Mouse (Mus musculus) right cerebral cortex, postnatal 14 days (tissue): Measurements from ENCODE around the gene Utrn.

Source experiments
- DNase-seq: peaks from one replicate; pipeline ENCODE4 v3.0.0; 2022

Gene Utrn

DNA sequence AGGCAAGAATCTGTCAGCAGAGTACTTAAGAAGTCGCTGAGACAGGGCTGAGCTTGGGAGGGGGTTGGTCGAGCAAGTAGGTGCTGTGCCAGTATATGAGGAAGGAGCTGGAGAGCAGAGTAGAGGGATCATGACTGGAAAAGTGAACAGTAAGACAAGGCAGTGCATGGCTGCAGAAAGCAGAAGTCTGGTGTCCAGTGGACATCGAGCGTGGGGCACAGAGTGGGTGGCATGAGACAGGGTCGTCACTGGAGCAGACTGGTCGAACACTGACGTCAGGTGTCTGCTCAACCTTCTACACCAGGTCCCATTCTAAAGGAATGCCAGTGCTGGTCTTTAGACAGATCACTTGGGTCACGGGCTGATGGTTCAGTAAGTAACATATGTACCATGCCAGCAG lies 371.6 kb downstream of the Utrn start:
- DNase-seq, result no peak

GRCm38 (mm10) chr10:12489551-12490177 lies 379.5 kb downstream of the Utrn start:
- no peak for DNase-seq

DNA sequence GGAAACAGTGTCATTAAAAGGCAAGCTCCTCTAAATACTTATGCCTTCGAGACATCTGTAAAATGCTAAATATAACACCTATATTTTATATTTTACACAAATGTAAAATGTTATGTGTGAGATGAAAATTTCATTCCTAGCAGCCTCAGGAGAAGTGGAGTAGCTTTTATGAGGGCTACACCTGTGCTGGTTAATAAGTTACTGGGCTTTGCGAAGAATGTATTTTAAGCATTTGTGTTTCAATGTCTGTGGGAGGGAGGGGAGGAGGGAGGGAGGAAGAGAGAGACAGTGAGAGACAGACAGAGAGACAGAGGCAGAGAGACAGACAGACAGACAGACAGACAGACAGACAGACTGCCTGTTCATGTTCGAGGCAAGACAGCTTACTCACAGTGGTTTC lies 380.6 kb downstream of the Utrn start:
- no peak for DNase-seq

DNA sequence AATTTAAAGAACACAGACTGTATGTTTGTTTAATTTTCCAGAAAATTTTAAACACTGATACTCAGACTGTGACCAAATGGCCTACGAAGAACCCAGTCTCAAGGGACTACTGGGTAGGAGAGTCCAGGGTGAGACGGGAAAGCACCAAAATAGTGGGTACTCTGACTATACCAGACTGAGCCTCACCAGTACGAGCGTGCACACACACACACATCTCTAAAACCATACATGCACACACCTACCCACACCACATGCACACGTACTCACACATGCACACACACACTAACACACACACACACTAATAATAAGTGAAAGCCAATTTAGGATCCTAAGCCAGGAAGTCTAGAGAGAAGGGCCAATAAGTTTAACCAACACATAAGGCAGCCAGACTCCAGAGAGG lies 381.0 kb downstream of the Utrn start:
- DNase-seq, result no peak

- no peak for DNase-seq
Measured at GRCm38 (mm10) chr10:12483494-12483893, 385.7 kb downstream of the Utrn start.

DNA sequence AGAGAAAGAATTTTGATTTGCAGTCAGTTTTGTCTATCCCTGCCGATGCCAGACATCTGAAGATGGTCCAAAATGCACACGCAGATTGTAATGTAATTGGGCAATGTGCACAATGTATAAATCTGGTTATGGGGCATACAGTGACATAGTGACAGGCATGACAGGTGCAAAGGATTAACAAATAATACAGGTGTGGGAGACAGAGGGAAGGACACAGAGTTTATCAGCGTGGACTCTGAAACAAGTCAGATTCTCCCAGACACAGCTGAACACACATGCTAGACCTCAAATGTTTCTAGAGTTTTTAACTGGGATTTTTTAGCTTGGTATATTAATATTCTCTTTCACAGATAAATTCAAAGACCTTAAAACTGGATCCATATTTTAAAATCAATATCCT lies 386.2 kb downstream of the Utrn start:
- no peak for DNase-seq

GRCm38 (mm10) chr10:12474850-12475621 lies 394.1 kb downstream of the Utrn start:
- DNase-seq, result no peak

DNA sequence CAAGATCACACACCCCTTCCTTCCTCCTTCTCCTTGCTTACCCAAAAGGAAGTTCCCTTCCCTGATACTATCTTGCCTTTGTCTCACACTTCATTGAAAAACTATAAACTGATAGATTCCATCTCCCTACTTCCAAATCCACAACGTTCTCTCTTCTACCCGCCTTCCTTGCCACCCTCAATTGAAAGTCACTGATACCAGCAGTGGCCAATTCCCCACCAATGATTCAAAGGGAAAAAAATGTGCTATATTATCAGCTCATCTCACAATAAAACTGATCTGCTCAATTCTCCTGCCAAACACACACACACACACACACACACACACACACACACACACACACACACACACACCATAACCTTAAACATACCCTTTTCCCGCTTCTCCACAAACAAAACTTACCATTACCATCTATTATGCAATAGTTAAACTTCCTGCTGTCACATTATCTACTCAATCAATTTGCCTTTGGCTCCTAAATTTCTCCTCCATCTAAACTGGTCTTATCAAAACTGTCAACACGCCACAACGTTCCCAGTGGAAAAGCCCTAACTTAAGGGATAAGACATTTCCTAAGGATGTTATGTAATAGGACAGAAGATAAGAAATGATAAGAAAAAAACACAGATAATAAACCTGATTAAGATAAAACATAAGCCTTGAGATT lies 399.6 kb downstream of the Utrn start:
- DNase-seq, result no peak

- DNase-seq, result no peak
Measured at GRCm38 (mm10) chr10:12467544-12467943, 401.6 kb downstream of the Utrn start.

GRCm38 (mm10) chr10:12460945-12461344 lies 408.2 kb downstream of the Utrn start:
- no peak for DNase-seq

GRCm38 (mm10) chr10:12456867-12457266 lies 412.3 kb downstream of the Utrn start:
- DNase-seq, result no peak

- no peak for DNase-seq
Measured at GRCm38 (mm10) chr10:12452641-12453040, 416.5 kb downstream of the Utrn start.

DNA sequence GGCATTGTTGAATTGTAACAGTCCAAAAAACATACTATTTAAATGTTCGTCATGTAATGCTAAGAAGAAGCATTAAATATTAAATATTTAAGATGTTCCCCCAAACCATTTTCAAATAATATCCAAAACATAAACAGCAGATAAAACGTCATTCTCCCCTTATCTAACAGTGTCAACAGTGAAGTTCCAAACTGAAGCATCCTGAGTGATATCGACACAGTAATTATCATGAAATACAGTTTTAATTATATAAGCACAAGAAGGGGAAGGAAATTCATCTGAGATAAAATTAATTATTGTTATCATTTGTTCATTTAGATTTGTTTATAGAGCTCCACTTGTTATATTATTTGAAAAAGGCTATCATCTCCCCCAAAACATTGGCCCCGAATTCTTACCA lies 425.0 kb downstream of the Utrn start:
- no peak for DNase-seq

GRCm38 (mm10) chr10:12433161-12433560 lies 436.0 kb downstream of the Utrn start:
- no peak for DNase-seq

DNA sequence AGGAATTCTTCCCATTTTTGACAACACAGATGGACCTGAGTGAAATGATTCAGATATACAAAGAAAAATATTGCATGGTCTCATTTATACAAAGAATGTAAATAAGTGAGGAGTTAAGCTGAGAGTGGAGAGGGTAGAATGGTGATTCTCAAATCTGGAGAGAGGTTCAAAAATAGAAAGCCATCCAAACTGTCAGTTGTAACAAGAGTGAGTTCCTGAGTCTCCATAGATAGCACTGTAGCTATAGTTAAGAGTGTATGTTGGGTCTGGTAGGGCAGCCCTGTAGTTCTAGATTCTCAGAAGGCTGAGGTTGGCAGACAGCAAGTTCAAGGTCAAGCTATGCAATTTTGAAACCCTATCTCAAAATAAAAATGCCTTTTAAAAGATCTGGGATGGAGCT lies 438.8 kb downstream of the Utrn start:
- no peak for DNase-seq

DNA sequence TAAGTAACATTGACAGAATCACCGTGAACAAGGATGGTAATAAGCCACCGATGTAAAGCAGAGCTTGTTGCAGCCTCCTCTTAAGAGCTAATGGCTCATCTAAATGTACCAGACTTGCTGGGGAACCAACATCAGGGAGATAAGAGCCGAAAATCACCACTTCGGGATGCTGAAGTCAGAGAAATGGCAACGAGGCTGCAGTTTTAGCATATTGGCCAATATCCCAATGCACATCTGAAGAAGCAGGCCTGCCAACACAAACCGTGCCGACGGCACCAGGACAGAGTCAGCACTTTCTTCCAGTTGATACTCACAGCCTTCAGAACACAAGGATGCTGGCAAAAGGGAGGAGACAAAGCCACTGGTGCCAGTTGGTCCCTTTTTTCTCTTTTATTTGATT lies 442.3 kb downstream of the Utrn start:
- no peak for DNase-seq

DNA sequence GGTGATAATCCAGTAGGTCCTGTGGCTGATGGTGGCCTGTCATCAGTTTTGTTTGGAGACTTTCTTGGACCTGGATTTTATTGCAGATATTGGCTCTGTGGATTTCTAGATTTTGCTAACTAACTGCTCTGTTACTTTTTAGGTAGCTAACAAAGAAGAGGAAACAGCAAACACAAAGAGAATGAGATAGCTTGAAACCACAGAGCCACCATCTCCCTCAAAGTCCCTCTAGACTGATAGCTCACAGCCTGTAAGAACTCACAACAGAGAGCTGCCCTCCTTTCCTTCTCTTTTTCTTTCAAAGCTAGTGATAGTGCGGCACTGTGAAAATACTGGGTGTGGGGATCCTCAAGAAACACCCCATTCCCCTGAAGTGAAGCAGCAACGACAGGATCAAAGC lies 444.2 kb downstream of the Utrn start:
- DNase-seq, result no peak

DNA sequence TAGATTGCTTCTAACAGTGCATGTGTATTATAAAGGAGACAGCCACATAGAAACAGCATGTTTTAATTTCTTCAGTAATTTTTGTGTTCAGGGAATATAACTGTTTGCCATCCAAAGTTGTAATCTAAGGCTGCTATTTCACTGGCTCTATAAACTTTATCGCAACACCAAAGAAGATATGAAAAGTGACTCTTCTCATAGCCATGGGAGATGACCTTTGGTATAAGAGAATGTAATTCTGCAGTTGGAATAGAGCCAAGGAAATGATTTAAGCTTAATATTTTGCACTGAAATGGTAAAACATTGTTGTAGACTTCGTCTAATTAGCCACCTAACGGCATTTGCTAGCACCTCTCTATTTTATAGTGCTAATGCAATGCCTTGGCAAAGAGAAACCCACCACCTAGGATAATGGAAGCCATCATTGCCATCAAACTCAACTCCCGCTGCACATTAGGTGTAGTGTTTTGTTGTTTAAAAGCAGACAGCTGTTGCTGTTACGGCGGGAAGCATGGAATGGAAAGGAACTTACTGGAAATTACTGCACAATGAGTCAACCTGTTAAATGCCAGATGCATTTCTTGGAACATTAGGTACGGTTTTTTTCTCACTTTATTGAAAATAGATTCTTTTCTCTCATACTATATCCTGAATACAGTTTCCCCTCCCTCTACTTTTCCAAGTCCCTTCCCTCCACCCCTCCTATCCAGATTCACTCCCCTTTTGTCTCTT lies 445.0 kb downstream of the Utrn start:
- DNase-seq, result no peak

DNA sequence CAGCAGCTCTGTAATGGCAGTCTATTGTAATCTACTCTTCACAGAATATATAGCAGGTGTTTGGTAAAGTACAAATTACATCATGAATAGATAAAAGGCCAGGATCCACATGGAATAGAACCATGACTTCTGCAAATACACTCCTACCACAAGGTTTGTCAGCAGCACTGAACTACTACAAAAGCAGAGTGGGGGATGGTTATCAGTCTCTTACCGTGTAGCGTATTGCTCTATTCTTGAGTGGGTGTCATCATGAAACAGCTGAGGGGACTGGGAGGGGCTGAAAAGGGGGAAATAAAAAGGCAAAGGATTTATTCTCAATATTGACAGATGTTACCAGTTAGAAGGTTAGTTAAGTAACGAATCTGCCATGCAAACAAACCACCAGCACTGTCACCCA lies 454.2 kb downstream of the Utrn start:
- no peak for DNase-seq

- DNase-seq, result no peak
Measured at GRCm38 (mm10) chr10:12406338-12407110, 462.6 kb downstream of the Utrn start.

DNA sequence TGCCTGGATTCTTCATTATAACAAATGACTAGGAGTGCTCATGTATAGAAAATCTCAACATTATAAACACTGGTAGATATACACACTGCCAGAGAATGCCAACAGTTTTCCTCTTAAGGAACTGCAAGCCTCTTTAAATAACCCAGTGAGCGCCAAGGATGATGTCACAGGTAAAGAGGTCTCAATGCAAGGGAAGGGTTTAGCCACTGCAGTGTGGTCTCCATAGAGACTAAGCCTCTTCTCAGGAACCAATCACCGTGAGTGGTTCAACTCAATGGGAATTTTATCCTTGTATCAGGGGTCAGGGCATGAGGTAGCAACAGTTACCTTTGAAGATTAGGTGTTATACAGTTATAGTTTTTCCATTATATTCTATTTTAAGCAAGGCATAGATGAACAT lies 469.7 kb downstream of the Utrn start:
- DNase-seq, result no peak

GRCm38 (mm10) chr10:12380139-12380538 lies 489.0 kb downstream of the Utrn start:
- DNase-seq, result no peak

GRCm38 (mm10) chr10:12379123-12379522 lies 490.0 kb downstream of the Utrn start:
- no peak for DNase-seq
